Mouse (Mus musculus) regulatory T cell (primary cell): ENCODE results near the gene C1ql1.

Experiments used
- in situ Hi-C: fragments of 300-600 bp; cut with MboI, MseI; formaldehyde crosslinking; loops from one replicate; pipeline ENCODE4 v1.15.1; 2025; ENCODE audit warnings: high pct_unique_total_duplicates

C1ql1 gene

GRCm38 (mm10) chr11:102958870-102959269 lies 12.4 kb upstream of the C1ql1 start:
- in situ Hi-C loops: loop anchor here (10.0 kb wide), 1 partner anchor 496 kb away; no protein-coding TSS in a partner anchor

GRCm38 (mm10) chr11:102958431-102958830 lies 11.9 kb upstream of the C1ql1 start:
- in situ Hi-C loops: loop anchor here (10.0 kb wide), 1 partner anchor 496 kb away; no protein-coding TSS in a partner anchor

- in situ Hi-C loops: loop anchor here (10.0 kb wide), 1 partner anchor 497 kb away; no protein-coding TSS in a partner anchor
These were observed 11.2 kb upstream of the C1ql1 start for GRCm38 (mm10) chr11:102957692-102958091.

GRCm38 (mm10) chr11:102956962-102957614 lies 10.6 kb upstream of the C1ql1 start:
- in situ Hi-C loops: loop anchor here (10.0 kb wide), 1 partner anchor 498 kb away; no protein-coding TSS in a partner anchor

- in situ Hi-C loops: loop anchor here (10.0 kb wide), 1 partner anchor 502 kb away; no protein-coding TSS in a partner anchor
These were observed 6.4 kb upstream of the C1ql1 start for GRCm38 (mm10) chr11:102952922-102953321.

GRCm38 (mm10) chr11:102948043-102948961 lies 1.8 kb upstream of the C1ql1 start:
- in situ Hi-C loops: no loop called here

GRCm38 (mm10) chr11:102946992-102947343 lies 480 bp upstream of the C1ql1 start:
- in situ Hi-C loops: no loop called here

GRCm38 (mm10) chr11:102945306-102946264 lies 903 bp downstream of the C1ql1 start:
- in situ Hi-C loops: no loop called here

GRCm38 (mm10) chr11:102941236-102941635 lies 5.3 kb downstream of the C1ql1 start:
- in situ Hi-C loops: loop anchor here (5.0 kb wide), 1 partner anchor 41 kb away; no protein-coding TSS in a partner anchor

- in situ Hi-C loops: no loop called here
These were observed 7.3 kb downstream of the C1ql1 start for GRCm38 (mm10) chr11:102939024-102939675.

- in situ Hi-C loops: no loop called here
These were observed 8.8 kb downstream of the C1ql1 start for GRCm38 (mm10) chr11:102937529-102938182.

- in situ Hi-C loops: no loop called here
These were observed 10.2 kb downstream of the C1ql1 start for GRCm38 (mm10) chr11:102936272-102936671.

- in situ Hi-C loops: no loop called here
These were observed 15.8 kb downstream of the C1ql1 start for GRCm38 (mm10) chr11:102930672-102931071.

- in situ Hi-C loops: no loop called here
These were observed 21.2 kb downstream of the C1ql1 start for GRCm38 (mm10) chr11:102925351-102925717.

GRCm38 (mm10) chr11:102924557-102925350 lies 21.7 kb downstream of the C1ql1 start, which contains the start of gene Kif18b:
TSS of gene Kif18b (minus strand) at chr11:102925124.
- in situ Hi-C loops: no loop called here

GRCm38 (mm10) chr11:102921491-102921890 lies 25.0 kb downstream of the C1ql1 start:
- in situ Hi-C loops: no loop called here

- in situ Hi-C loops: no loop called here
These were observed 28.4 kb downstream of the C1ql1 start for GRCm38 (mm10) chr11:102918077-102918476.

GRCm38 (mm10) chr11:102915380-102915779 lies 31.1 kb downstream of the C1ql1 start:
- in situ Hi-C loops: no loop called here

- in situ Hi-C loops: no loop called here
These were observed 35.1 kb downstream of the C1ql1 start for GRCm38 (mm10) chr11:102911376-102911775.
